ENCODE assay signal across 9 mouse cellular contexts in the genomic region with DNA sequence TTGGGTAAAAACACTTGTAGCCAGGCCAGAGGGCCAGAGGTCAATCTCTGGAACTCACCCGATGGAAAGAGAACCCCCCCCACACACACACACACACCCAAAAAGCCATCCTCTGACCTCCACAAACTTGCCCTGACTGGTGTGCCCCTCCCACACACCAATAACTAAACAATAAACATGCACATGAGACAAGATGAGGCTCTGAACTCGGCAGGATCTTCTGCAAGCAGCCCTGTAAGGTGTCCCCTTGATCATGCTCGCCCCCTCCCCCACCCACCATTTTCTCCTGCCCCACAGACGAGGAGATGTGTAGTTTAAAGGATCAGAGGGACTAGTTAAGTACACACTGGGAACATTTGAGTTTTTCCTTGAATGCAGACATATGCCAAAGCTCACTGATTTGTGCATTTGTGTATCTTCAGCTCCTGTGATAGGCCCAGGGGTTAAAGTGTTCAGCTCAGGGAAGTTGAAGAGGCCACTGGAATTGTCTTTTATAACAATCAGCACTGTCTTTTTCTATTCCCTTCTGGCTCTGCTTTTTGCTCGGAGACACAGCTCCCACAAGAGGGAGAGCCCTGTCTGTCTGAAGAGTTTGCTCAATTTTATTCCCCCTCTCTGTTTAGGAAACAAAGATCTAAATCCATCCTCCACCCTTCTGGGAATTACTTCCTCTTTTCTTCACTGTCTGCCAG. TPM values are rescaled to one million over a fixed set of nuclear protein-coding genes. Genes with fewer than 3 reads are reported as not detected.
DNase-seq lines count a peak whose midpoint lies in the region; ATAC-seq and TF ChIP-seq lines count a peak whose summit lies in the region.
"Had no signal": no experiment of that assay in that cellular context is flagged by ENCODE, and none has a peak within 500 bp of the region (broad histone marks: within the 10 kb centered on the region; RNA-seq: fewer than 3 reads in every experiment).

No protein-coding gene starts in this region.

- peak overlapping the region; percentile 38; the same call in 1 of the 2 replicates for H3K9ac ChIP-seq in heart, embryonic 13.5 days
- peak overlapping the region; percentile 57; the same call in 1 of the 2 replicates for H3K9ac ChIP-seq in CH12.LX (ENCODE audit: insufficient read depth, low read depth)
- peak overlapping the region; percentile 18; the same call in 1 of the 2 replicates for H3K9ac ChIP-seq in forebrain, postnatal 0 days
- no peak overlapping the region for H3K9ac ChIP-seq in liver, postnatal 0 days (replicated peaks)

- peak overlapping the region; percentile 87 for H3K27ac ChIP-seq in heart, embryonic 13.5 days (replicated peaks)
- no peak overlapping the region for H3K27ac ChIP-seq in CH12.LX (ENCODE audit: insufficient read depth, low read depth)
- peak overlapping the region; percentile 69 for H3K27ac ChIP-seq in forebrain, postnatal 0 days (ENCODE audit: low read depth, low read length)
- 0 out of 2 replicates have a peak overlapping the region, but pooled peaks have one; percentile 31 for H3K27ac ChIP-seq in liver, postnatal 0 days (ENCODE audit: low read depth)

- no peaks in the 10 kb centered on the region for H3K79me2 ChIP-seq in CH12.LX (replicated peaks; ENCODE audit: control insufficient read depth, extremely low read depth, insufficient read depth, poor library complexity, severe bottlenecking)

- no peak for DNase-seq in heart, adult 9 months (ENCODE audit: low spot score in 2 of 2)
- peak; percentile 40 for DNase-seq in CH12.LX (ENCODE audit: extremely low read depth)
- no peak for DNase-seq in forebrain, postnatal 0 days
- no peak for DNase-seq in liver, postnatal 0 days
- no peak for DNase-seq in urinary bladder, adult 18-20 months (ENCODE audit: low spot score in 2 of 2)
- DNase-seq in urinary bladder, postnatal 14 days (ENCODE audit: low spot score): no peak

- H3K4me2 ChIP-seq in heart, embryonic 13.5 days: 0 out of 2 replicates have a peak overlapping the region, but pooled peaks have one; percentile 2
- H3K4me2 ChIP-seq in CH12.LX (ENCODE audit: insufficient read depth, low read depth, poor library complexity, severe bottlenecking): peak overlapping the region; percentile 75
- peak overlapping the region; percentile 2; the same call in 1 of the 2 replicates for H3K4me2 ChIP-seq in forebrain, postnatal 0 days (ENCODE audit: low read depth)
- H3K4me2 ChIP-seq in liver, postnatal 0 days (ENCODE audit: low read depth, low read length): no peak overlapping the region

- H3K4me3 ChIP-seq in heart, embryonic 13.5 days: no peak overlapping the region
- H3K4me3 ChIP-seq in CH12.LX (replicated peaks in 1 of 3; ENCODE audit: low read depth in 2 of 3, low read length in 2 of 3, poor library complexity in 1 of 3): peak overlapping the region in 1 of 3 experiments; percentile 1
- no peak overlapping the region for H3K4me3 ChIP-seq in forebrain, postnatal 0 days (ENCODE audit: low read depth, low read length)
- no peak overlapping the region for H3K4me3 ChIP-seq in liver, postnatal 0 days (ENCODE audit: low read depth, low read length)

- peaks cover 47% of the 10 kb centered on the region for H3K4me1 ChIP-seq in heart, embryonic 13.5 days
- H3K4me1 ChIP-seq in CH12.LX (ENCODE audit: control insufficient read depth in 1 of 2, insufficient read depth in 2 of 2): peaks cover 13 to 38% of the 10 kb centered on the region in 2 experiments
- H3K4me1 ChIP-seq in forebrain, postnatal 0 days (ENCODE audit: insufficient read depth): peaks cover 10% of the 10 kb centered on the region
- H3K4me1 ChIP-seq in liver, postnatal 0 days (ENCODE audit: insufficient read depth): no peaks in the 10 kb centered on the region

- 41% methylated on average over 5 of the region's 5 CpGs for WGBS in heart, embryonic 13.5 days
- 32% methylated on average over 5 of the region's 5 CpGs for WGBS in forebrain, postnatal 0 days
- 41% methylated on average over 5 of the region's 5 CpGs for WGBS in liver, postnatal 0 days (ENCODE audit: insufficient replicate concordance)

- no peak for ATAC-seq in heart, embryonic 13.5 days (ENCODE audit: extremely low read depth, insufficient number of reproducible peaks, low FRiP score, low TSS enrichment)
- ATAC-seq in forebrain, postnatal 0 days: no peak
- peak; percentile 27 for ATAC-seq in liver, postnatal 0 days
- ATAC-seq in granulocyte monocyte progenitor cell, adult 5-6 weeks (replicated peaks; ENCODE audit: poor library complexity, severe bottlenecking): no peak

- no peak for TF ChIP-seq POLR2A in CH12.LX (IDR thresholded peaks at IDR 0.05; ENCODE audit: low read depth, low read length)

- no peaks in the 10 kb centered on the region for H3K9me3 ChIP-seq in heart, embryonic 13.5 days
- H3K9me3 ChIP-seq in CH12.LX (replicated peaks; ENCODE audit: low read length): no peaks in the 10 kb centered on the region
- H3K9me3 ChIP-seq in forebrain, postnatal 0 days (ENCODE audit: low read length): no peaks in the 10 kb centered on the region
- H3K9me3 ChIP-seq in liver, postnatal 0 days (ENCODE audit: low read length): no peaks in the 10 kb centered on the region

- no peak for TF ChIP-seq RAD21 in CH12.LX (IDR thresholded peaks at IDR 0.05; ENCODE audit: low read depth, low read length)

- dilution Hi-C loops in CH12.LX (cut with MboI; ENCODE audit: extremely low pct_ligation_motif_present, extremely low pct_unique_long_range_greater_than_20kb, low sequenced_read_pairs): no loop called here

- in situ Hi-C loops in CH12.LX (cut with MboI; ENCODE audit: low pct_ligation_motif_present, low pct_unique_long_range_greater_than_20kb, low sequenced_read_pairs): loop anchor here (5.0 to 10.0 kb wide), 2 partner anchors 127 to 381 kb away; no protein-coding TSS in a partner anchor

- peaks cover 69% of the 10 kb centered on the region for H3K36me3 ChIP-seq in heart, embryonic 13.5 days
- no peaks in the 10 kb centered on the region for H3K36me3 ChIP-seq in CH12.LX (replicated peaks in 1 of 2; ENCODE audit: control insufficient read depth in 1 of 2, insufficient read depth in 1 of 2, low read length in 1 of 2)
- H3K36me3 ChIP-seq in forebrain, postnatal 0 days (ENCODE audit: insufficient read depth): 0 out of 2 replicates have a peak, but pooled peaks cover 7% of the 10 kb centered on the region
- no peaks in the 10 kb centered on the region for H3K36me3 ChIP-seq in liver, postnatal 0 days (replicated peaks; ENCODE audit: insufficient read depth, low read length)

- H3K27me3 ChIP-seq in heart, embryonic 13.5 days (replicated peaks): no peaks in the 10 kb centered on the region
- H3K27me3 ChIP-seq in CH12.LX (replicated peaks): no peaks in the 10 kb centered on the region
- no peaks in the 10 kb centered on the region for H3K27me3 ChIP-seq in forebrain, postnatal 0 days (ENCODE audit: insufficient read depth, low read length)
- no peaks in the 10 kb centered on the region for H3K27me3 ChIP-seq in liver, postnatal 0 days (ENCODE audit: insufficient read depth, low read length)

- TF ChIP-seq CTCF in CH12.LX (conservative IDR thresholded peaks at IDR 0.05 in 1 of 2, IDR thresholded peaks at IDR 0.05 in 1 of 2; ENCODE audit: low read depth in 2 of 2, low read length in 2 of 2): no peak
- no peak for TF ChIP-seq CTCF in forebrain, postnatal 0 days (IDR thresholded peaks at IDR 0.05; ENCODE audit: low read depth)
- TF ChIP-seq CTCF in liver, postnatal 0 days (IDR thresholded peaks at IDR 0.05; ENCODE audit: low read depth): no peak

- TF ChIP-seq EP300 in CH12.LX (IDR thresholded peaks at IDR 0.05; ENCODE audit: low read length): no peak
- TF ChIP-seq EP300 in liver, postnatal 0 days (IDR thresholded peaks at IDR 0.05; ENCODE audit: low read depth): no peak

TF ChIP-seq in CH12.LX, 34 proteins besides CTCF, POLR2A, EP300 and RAD21 (continues in another document):
- TF ChIP-seq MAX (IDR thresholded peaks at IDR 0.05; ENCODE audit: low read length) (no peak), USF2 (conservative IDR thresholded peaks at IDR 0.05; ENCODE audit: low read depth, low read length) (no peak), SIN3A (IDR thresholded peaks at IDR 0.05; ENCODE audit: low read length) (no peak), TBP (conservative IDR thresholded peaks at IDR 0.05; ENCODE audit: low read depth, low read length) (peak; percentile 82; the same call in 1 of the 2 replicates), CHD1 (IDR thresholded peaks at IDR 0.05; ENCODE audit: low read depth, low read length) (no peak)

RNA-seq across cellular contexts. Expression of a gene that starts 37.2 kb away (rescaled TPM):
- 429 and 466 TPM in 2 replicates for polyA plus RNA-seq in heart, embryonic 13.5 days (2015; fragmentation: Nextera tagmentation; extraction: Ambion mirVana)
- total RNA-seq in CH12.LX (2012; rRNA removed): 0.29 and 0.34 TPM in 2 replicates
- 0.59 and 1.2 TPM in 2 replicates for total RNA-seq in CH12.LX (2014; rRNA removed)
- polyA plus RNA-seq in CH12.LX (2012; ENCODE audit: insufficient read length, low read depth): 0.80 and 0.87 TPM in 2 replicates
- 62.6 and 78.3 TPM in 2 replicates for total RNA-seq in forebrain, postnatal 0 days (2014; rRNA removed)
- polyA plus RNA-seq in forebrain, postnatal 0 days (2015; fragmentation: Nextera tagmentation; extraction: Ambion mirVana): 67.2 and 67.5 TPM in 2 replicates
- polyA plus RNA-seq in liver, postnatal 0 days (2015; fragmentation: Nextera tagmentation; extraction: Ambion mirVana): 14.9 and 15.5 TPM in 2 replicates
- 2.7 TPM in 1 of 2 replicates, not detected in the other for total RNA-seq in granulocyte monocyte progenitor cell, adult 5-6 weeks (2014; fragmentation: Nextera tagmentation)
- 0.56 TPM in 1 of 2 replicates, not detected in the other for total RNA-seq in granulocyte monocyte progenitor cell, adult 5-6 weeks (2017)

RNA-seq across cellular contexts. Expression of a gene that starts 47.1 kb away (rescaled TPM):
- polyA plus RNA-seq in heart, embryonic 13.5 days (2015; fragmentation: Nextera tagmentation; extraction: Ambion mirVana): 0.31 and 0.57 TPM in 2 replicates
- total RNA-seq in CH12.LX (2012; rRNA removed) (0.17 TPM in 1 of 2 replicates, not detected in the other), CH12.LX (2014; rRNA removed) (0.51 TPM in 1 of 2 replicates, not detected in the other)
- polyA plus RNA-seq in CH12.LX (2012; ENCODE audit: insufficient read length, low read depth): 0.22 TPM in 1 of 2 replicates, not detected in the other
- not detected in 2 replicates for total RNA-seq in forebrain, postnatal 0 days (2014; rRNA removed)
- 0.21 and 0.28 TPM in 2 replicates for polyA plus RNA-seq in forebrain, postnatal 0 days (2015; fragmentation: Nextera tagmentation; extraction: Ambion mirVana)
- polyA plus RNA-seq in liver, postnatal 0 days (2015; fragmentation: Nextera tagmentation; extraction: Ambion mirVana): 0.09 TPM in 1 of 2 replicates, not detected in the other
- total RNA-seq in granulocyte monocyte progenitor cell, adult 5-6 weeks (2014; fragmentation: Nextera tagmentation): 0.92 TPM in 1 of 2 replicates, not detected in the other
- not detected in 2 replicates for total RNA-seq in granulocyte monocyte progenitor cell, adult 5-6 weeks (2017)
- total RNA-seq: layer of hippocampus, adult 8-10 months had no signal

RNA-seq across cellular contexts. Expression of a gene that starts 54.4 kb away (rescaled TPM):
- polyA plus RNA-seq in heart, embryonic 13.5 days (2015; fragmentation: Nextera tagmentation; extraction: Ambion mirVana): 35.0 and 37.1 TPM in 2 replicates
- 28.4 and 31.3 TPM in 2 replicates for total RNA-seq in CH12.LX (2012; rRNA removed)
- total RNA-seq in CH12.LX (2014; rRNA removed): 29.0 and 30.8 TPM in 2 replicates
- polyA plus RNA-seq in CH12.LX (2012; ENCODE audit: insufficient read length, low read depth): 15.9 and 17.4 TPM in 2 replicates
- 66.5 and 97.5 TPM in 2 replicates for total RNA-seq in forebrain, postnatal 0 days (2014; rRNA removed)
- polyA plus RNA-seq in forebrain, postnatal 0 days (2015; fragmentation: Nextera tagmentation; extraction: Ambion mirVana): 28.3 and 43.7 TPM in 2 replicates
- 10.8 and 11.6 TPM in 2 replicates for polyA plus RNA-seq in liver, postnatal 0 days (2015; fragmentation: Nextera tagmentation; extraction: Ambion mirVana)
- total RNA-seq in granulocyte monocyte progenitor cell, adult 5-6 weeks (2014; fragmentation: Nextera tagmentation): 59.3 and 60.5 TPM in 2 replicates
- 55.8 TPM in 2 replicates for total RNA-seq in granulocyte monocyte progenitor cell, adult 5-6 weeks (2017)
